Mouse (Mus musculus): ENCODE measurements at regions not wholly inside any gene's neighbourhood (a gene's known extent, or its start where the extent isn't known, plus 50 kb on each side); places are given as distances from the start of the nearest gene placed in this dataset.

DNA sequence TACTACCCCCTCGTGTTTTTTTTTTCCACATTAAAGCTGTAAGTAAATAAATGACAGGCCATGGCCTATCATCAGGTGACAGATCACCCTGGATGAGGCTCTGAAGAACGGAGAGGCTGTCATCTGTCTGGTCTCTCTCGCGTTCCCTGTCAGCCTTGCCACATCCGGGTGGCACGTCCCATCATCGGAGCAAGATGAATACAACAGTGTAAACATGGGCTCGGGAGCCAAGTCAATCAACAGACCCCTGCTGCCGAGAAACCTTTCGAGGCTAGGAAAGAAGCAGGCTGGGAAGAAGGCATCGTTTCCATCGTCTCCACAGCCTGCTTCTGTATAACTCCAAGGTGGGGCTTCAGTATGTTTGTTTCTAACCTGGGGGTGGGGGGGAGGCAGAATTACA is 286.8 kb upstream of the Id4 start:
- 16% methylated on average over 12 of the region's 12 CpGs for WGBS
- Histone ChIP-seq H3K27ac (ENCODE audit: insufficient read depth, low read length) (no peak overlapping the region), H3K27me3 (ENCODE audit: control insufficient read depth, insufficient read depth, low read length) (no peaks in the 10 kb centered on the region; the same call in 1 of the 2 replicates), H3K4me1 (ENCODE audit: control insufficient read depth, insufficient read depth, low read length) (no peaks in the 10 kb centered on the region), H3K4me3 (replicated peaks; ENCODE audit: insufficient read depth, low read depth, low read length) (no peak overlapping the region)
- TF ChIP-seq POLR2A (IDR thresholded peaks at IDR 0.05; ENCODE audit: borderline replicate concordance, insufficient read depth, low read length) = no peak
- TF ChIP-seq CTCF (IDR thresholded peaks at IDR 0.05; ENCODE audit: borderline replicate concordance, insufficient read depth, low read depth, low read length) = no peak
- no peak for DNase-seq

DNA sequence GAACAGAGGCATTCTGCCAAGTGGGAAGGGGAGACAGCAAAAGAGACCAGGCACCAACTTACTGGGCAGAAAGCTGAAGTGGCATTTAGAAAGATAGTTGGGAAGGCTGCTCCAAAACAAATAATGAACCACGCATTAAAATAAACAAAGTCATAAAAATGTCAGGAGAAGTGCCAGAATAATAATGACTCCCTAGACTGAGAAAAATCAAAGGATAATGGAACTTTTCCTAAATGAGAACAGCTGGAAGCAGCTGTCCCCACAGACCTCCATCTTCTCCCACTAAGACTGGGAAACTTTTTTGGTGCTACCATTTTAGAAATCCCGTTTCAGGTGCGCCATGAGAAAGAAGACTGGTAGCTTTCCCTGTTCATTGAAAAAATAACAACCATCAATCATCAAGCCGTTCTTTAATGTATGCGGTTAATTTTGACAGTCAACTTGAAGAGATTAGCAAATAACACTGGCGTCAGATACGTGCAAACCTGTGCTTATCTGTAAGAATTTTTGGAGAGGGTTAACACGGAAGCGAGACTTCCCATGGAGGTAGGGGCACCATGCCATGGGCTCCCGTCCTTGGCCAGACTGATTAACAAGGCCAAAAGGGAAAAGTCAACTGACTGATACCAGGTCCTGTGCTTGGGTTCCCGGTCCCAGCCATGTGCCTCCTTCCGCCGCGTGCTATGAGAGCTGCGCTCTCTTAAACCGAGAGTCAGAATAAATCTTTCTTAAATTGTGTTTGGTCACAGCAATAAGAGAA is 286.1 kb upstream of the Id4 start:
- H3K4me1 ChIP-seq (ENCODE audit: control insufficient read depth, insufficient read depth, low read length) = no peaks in the 10 kb centered on the region
- no peak for DNase-seq
- WGBS = 60% methylated on average over 16 of the region's 16 CpGs
- H3K27ac ChIP-seq (ENCODE audit: insufficient read depth, low read length) = no peak overlapping the region
- no peak overlapping the region for H3K4me3 ChIP-seq (replicated peaks; ENCODE audit: insufficient read depth, low read depth, low read length)
- H3K27me3 ChIP-seq (ENCODE audit: control insufficient read depth, insufficient read depth, low read length) = no peaks in the 10 kb centered on the region; the same call in 1 of the 2 replicates
- TF ChIP-seq POLR2A (IDR thresholded peaks at IDR 0.05; ENCODE audit: borderline replicate concordance, insufficient read depth, low read length) = no peak
- TF ChIP-seq CTCF (IDR thresholded peaks at IDR 0.05; ENCODE audit: borderline replicate concordance, insufficient read depth, low read depth, low read length) = no peak

DNA sequence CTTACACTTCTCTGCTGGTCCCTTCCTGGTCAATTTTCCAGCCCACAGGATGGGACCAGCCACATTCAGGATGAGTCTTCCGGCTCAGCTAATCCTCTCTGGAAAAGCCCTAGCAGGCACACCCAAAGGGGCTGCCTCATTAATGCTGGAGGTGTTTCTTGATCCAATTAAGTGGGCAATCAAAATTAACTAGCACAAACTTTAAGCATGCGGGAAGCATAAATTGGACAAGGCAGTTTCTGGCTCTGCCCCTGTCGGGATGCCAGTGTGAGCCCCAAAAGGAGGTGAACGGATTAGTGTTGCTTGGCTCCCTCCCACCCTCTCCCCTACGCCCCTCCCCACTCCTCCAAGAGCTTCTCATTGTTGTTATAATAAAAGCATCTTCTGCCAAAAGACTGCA is 262.5 kb upstream of the Id4 start:
- Histone ChIP-seq H3K27me3 (ENCODE audit: control insufficient read depth, insufficient read depth, low read length) (no peaks in the 10 kb centered on the region), H3K4me1 (ENCODE audit: control insufficient read depth, insufficient read depth, low read length) (no peaks in the 10 kb centered on the region), H3K4me3 (replicated peaks; ENCODE audit: insufficient read depth, low read depth, low read length) (no peak overlapping the region), H3K27ac (ENCODE audit: insufficient read depth, low read length) (no peak overlapping the region)
- no peak for DNase-seq
- WGBS = 27% methylated on average over 5 of the region's 5 CpGs
- TF ChIP-seq CTCF (IDR thresholded peaks at IDR 0.05; ENCODE audit: borderline replicate concordance, insufficient read depth, low read depth, low read length) (no peak), POLR2A (IDR thresholded peaks at IDR 0.05; ENCODE audit: borderline replicate concordance, insufficient read depth, low read length) (no peak)

DNA sequence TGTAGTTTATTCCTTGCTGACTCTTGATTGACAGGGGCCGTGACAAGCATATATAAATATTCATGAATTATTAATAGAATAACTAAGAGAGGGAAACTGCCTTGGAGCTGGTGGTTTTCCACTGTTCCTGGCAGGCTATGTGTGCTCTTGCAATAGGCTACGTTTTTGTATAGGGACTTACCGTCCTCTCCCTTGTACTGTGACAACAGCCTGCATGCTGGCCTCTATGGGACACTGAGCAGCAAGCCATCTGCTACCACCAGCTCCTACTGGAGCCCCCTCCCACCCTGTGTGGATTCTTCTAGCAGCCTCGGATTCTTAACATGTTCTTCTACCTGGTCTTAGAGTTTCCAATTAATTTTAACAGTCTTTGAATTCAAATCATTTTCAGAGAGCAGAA is 261.6 kb upstream of the Id4 start:
- Histone ChIP-seq H3K27ac (ENCODE audit: insufficient read depth, low read length) (no peak overlapping the region), H3K4me3 (replicated peaks; ENCODE audit: insufficient read depth, low read depth, low read length) (no peak overlapping the region), H3K4me1 (ENCODE audit: control insufficient read depth, insufficient read depth, low read length) (no peaks in the 10 kb centered on the region), H3K27me3 (ENCODE audit: control insufficient read depth, insufficient read depth, low read length) (no peaks in the 10 kb centered on the region)
- WGBS = 33% methylated on average over 4 of the region's 4 CpGs
- DNase-seq = no peak
- no peak for TF ChIP-seq CTCF (IDR thresholded peaks at IDR 0.05; ENCODE audit: borderline replicate concordance, insufficient read depth, low read depth, low read length)
- TF ChIP-seq POLR2A (IDR thresholded peaks at IDR 0.05; ENCODE audit: borderline replicate concordance, insufficient read depth, low read length) = no peak

DNA sequence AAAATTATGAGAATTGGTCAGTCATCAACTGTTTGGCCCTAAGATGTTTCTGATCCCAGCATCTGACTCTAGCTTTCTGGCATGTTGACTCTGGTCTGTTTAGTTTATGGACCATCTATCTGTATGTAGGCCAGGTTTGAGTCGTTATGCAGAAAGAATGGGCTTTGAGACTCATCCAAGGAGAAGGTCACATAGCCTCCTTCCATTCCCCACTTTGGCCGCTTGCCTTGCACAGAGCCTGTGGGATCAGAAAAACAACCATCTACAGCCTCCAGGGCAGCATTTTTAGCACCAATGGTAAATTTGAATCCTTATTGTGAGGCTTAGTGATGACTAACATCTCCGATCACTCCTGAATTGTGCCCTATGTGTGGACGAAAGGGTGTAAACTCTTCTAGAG is 257.9 kb upstream of the Id4 start:
- Histone ChIP-seq H3K27me3 (ENCODE audit: control insufficient read depth, insufficient read depth, low read length) (no peaks in the 10 kb centered on the region), H3K27ac (ENCODE audit: insufficient read depth, low read length) (no peak overlapping the region), H3K4me1 (ENCODE audit: control insufficient read depth, insufficient read depth, low read length) (no peaks in the 10 kb centered on the region), H3K4me3 (replicated peaks; ENCODE audit: insufficient read depth, low read depth, low read length) (no peak overlapping the region)
- 78% methylated on average over 4 of the region's 4 CpGs for WGBS
- TF ChIP-seq CTCF (IDR thresholded peaks at IDR 0.05; ENCODE audit: borderline replicate concordance, insufficient read depth, low read depth, low read length) (no peak), POLR2A (IDR thresholded peaks at IDR 0.05; ENCODE audit: borderline replicate concordance, insufficient read depth, low read length) (no peak)
- DNase-seq = no peak

DNA sequence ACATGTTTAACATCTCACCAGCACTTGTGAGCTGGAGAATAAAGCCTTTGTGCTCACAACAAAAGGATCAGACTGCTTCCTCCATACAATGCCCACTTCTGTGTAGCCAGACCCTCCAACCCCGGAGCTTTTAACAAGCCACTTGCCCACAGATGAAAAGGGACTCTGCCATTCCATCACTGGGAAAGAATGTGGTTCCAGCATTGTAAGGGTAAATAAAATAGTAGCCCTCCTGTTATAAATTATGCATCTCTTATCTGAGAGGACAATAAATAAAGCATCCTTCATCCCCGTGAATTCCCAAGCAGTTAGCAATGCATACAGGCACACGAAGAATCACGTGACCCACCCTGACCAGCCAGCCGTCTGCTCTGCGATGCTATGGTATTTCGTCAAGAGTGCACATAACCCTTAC is 247.7 kb upstream of the Id4 start:
- TF ChIP-seq POLR2A (IDR thresholded peaks at IDR 0.05; ENCODE audit: borderline replicate concordance, insufficient read depth, low read length) (no peak), CTCF (IDR thresholded peaks at IDR 0.05; ENCODE audit: borderline replicate concordance, insufficient read depth, low read depth, low read length) (no peak)
- no peak for DNase-seq
- WGBS = 54% methylated on average over 7 of the region's 7 CpGs
- Histone ChIP-seq H3K27me3 (ENCODE audit: control insufficient read depth, insufficient read depth, low read length) (no peaks in the 10 kb centered on the region), H3K4me3 (replicated peaks; ENCODE audit: insufficient read depth, low read depth, low read length) (no peak overlapping the region), H3K27ac (ENCODE audit: insufficient read depth, low read length) (no peak overlapping the region), H3K4me1 (ENCODE audit: control insufficient read depth, insufficient read depth, low read length) (peaks cover 3% of the 10 kb centered on the region)

DNA sequence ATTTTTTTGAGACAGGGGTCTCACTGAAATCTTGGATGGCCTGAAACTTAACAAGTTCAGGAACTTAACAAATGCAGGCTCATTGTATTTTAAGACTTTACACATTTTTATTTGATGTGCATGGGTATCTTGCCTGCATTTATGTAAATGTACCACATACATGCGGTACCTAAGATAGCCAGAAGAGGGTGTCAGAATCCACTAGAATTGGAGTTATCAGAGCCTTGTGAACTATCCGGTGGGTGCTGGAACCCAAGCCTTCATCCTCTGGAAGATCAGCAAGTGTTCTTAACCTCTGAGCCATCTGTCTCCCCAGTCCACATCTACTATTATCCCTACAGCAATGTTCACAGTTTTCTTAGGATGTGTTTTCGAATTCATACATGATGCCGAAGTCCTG is 245.7 kb upstream of the Id4 start:
- no peak for DNase-seq
- WGBS = 91% methylated on average over 4 of the region's 4 CpGs
- no peak for TF ChIP-seq CTCF (IDR thresholded peaks at IDR 0.05; ENCODE audit: borderline replicate concordance, insufficient read depth, low read depth, low read length)
- TF ChIP-seq POLR2A (IDR thresholded peaks at IDR 0.05; ENCODE audit: borderline replicate concordance, insufficient read depth, low read length) = no peak

DNA sequence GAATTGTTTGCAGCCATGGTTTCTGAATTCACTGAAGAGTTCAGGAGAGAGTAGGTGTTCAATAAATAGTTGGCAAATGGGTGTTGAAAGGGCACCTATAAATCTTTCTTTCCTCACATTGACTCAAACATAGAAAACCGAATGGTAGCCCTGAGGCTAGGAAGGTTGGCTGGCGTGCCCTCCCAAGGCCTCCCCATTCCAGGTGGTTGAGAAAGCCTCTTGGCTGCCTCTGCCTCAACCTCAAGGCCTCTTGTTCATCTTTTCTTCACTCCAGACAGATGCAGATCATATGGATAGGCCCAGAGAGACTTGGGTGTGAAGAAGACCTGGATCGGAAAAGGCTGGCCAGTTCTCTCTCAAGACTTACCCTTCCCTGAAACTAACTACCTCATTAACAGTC is 245.0 kb upstream of the Id4 start:
- TF ChIP-seq CTCF (IDR thresholded peaks at IDR 0.05; ENCODE audit: borderline replicate concordance, insufficient read depth, low read depth, low read length) (no peak), POLR2A (IDR thresholded peaks at IDR 0.05; ENCODE audit: borderline replicate concordance, insufficient read depth, low read length) (no peak)
- peaks cover 3% of the 10 kb centered on the region for H3K4me1 ChIP-seq (ENCODE audit: control insufficient read depth, insufficient read depth, low read length)
- no peaks in the 10 kb centered on the region for H3K27me3 ChIP-seq (ENCODE audit: control insufficient read depth, insufficient read depth, low read length)
- no peak for DNase-seq
- WGBS = 97% methylated on average over 3 of the region's 3 CpGs
- H3K4me3 ChIP-seq (replicated peaks; ENCODE audit: insufficient read depth, low read depth, low read length) = no peak overlapping the region
- no peak overlapping the region for H3K27ac ChIP-seq (ENCODE audit: insufficient read depth, low read length)

More for the DNA sequence above, 245.7 kb upstream of the Id4 start:
- H3K4me3 ChIP-seq (replicated peaks; ENCODE audit: insufficient read depth, low read depth, low read length) = no peak overlapping the region
- H3K27me3 ChIP-seq (ENCODE audit: control insufficient read depth, insufficient read depth, low read length) = no peaks in the 10 kb centered on the region
- H3K4me1 ChIP-seq (ENCODE audit: control insufficient read depth, insufficient read depth, low read length) = peaks cover 3% of the 10 kb centered on the region
- no peak overlapping the region for H3K27ac ChIP-seq (ENCODE audit: insufficient read depth, low read length)
